Mouse (Mus musculus) cerebellum, postnatal 10 days (tissue): ENCODE results near the gene Elfn1.

Experiments used
- DNase-seq, 2 experiments: peaks; one replicate each; pipeline ENCODE4 v3.0.0; 2021; ENCODE audit warnings: mixed read lengths in 2 of 2

Gene Elfn1

DNA sequence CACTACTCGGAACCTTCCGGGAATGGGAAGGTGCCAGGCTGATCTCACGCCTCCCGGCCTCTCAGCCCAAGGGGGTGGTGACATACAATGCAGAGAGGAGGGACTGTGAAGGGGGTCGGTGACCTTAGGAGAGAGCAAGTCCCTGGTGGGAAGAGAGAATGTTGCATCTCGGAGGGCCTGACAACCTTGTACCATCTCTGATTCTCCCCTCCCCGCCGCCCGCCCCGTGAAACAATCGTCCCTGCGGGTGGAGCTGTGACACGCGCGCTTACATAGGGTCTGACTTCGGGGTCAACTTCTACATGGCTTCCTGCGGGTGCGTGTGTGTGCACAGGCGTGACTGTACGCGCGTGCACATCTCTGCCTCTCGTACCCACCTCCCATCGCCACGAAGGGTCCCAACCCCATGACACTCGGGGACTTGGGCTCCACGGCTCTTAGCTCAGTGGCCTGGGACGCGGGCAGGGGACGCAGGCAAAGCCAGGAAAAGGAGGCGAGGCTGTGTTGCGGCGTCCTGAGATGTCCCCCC lies at the start of gene Elfn1:
TSS of gene Elfn1 (plus strand) at position 230 of the 529 bp plus-strand sequence.
- DNase-seq = peak in 1 of 2 experiments; percentile 36

DNA sequence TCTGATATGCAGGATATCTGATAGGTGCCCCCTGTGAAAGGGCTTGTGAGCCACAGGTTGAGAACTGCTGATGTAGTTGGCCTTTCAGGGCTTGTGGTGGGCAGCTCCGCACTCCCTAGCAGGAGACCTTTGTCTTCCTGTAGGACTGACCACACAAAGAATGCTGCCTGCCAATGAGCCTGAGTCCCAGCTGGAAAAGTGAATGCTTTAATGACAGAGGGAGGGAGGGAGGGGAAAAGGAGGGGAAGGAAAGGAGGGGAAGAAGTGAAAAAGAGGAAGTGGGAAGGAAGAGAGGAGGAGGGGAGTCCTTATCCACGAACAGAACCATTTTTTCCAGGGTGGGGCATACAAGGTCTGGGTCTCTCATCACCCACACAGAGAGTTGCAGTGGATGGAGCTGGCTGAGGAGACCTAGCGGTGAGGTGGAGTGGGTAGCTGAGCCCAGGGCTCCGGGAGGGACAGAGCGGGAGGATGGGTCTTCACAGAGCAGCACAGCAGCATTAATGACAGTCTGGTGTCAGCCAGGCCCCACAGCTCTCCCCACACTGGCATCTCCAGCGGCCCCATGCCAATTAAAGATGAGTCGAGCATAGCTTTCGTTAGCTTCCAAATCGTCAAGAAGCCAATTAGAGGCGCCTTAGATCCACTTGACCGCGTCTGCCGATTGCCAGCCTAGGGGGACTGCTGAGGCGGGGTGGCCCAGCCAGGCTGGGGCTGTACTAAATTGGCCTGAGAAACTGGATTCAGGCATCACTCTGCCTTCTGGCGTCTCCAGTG lies 47.2 kb upstream of the Elfn1 start:
- peak; percentile 74 to 82 for DNase-seq

DNA sequence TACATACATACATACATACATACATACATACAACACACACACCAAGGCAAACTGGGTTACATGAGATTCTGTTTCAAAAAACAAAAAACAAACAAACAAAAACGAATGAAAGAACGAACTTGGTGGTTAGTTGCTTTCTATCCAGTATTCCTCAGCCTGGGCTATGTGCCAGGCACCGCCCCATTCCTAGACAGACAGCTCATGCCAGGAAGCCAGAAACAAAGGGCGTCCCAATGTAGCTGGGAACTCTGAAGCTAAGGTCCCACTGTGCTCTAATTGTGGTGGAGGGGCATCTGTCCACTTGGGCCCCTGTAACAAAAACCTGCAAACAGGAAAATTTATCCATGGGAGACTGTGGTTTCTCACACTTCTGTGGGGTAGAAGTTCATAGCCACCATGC lies 45.0 kb upstream of the Elfn1 start:
- peak; percentile 68 to 74 for DNase-seq

DNA sequence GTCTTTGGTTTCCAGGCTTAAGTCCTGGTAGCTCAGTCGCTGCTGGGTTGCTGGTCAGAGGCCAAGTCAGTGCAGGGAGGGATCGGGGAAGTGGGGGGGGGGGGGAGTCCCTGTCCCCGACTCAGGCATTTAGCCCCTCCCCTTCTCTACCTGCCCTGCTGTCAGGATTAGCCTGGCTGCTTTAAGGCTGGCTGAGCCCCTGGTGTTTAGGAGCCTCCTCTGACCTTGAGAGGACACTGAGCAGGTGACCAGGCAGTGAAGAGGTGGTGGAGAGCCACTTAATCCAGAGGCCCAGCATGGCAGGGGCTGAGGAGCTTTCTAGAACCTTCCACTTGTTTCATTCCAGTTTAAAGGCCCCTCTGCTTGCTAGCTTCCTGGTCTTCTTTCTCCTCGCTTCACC lies 36.9 kb upstream of the Elfn1 start:
- peak in 1 of 2 experiments; percentile 25 for DNase-seq

DNA sequence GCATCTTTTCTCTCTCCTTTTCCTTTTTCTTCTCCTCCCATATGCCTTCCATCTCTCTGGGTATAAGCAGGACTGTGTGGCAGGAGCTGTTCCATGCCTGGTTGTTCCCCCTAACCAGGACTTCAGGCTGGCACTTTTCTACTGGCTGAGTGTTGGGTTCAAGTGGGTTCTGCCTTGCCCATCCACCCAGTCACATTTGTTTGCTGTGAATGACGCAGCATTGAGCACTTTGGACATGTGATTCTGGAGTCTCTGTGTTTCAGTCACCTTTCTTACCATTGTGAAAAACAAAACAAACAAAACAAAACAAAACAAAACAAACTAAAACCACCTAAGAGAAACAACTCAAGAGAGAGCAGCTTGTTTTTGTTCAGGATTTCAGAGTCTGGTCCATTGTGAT lies 36.2 kb upstream of the Elfn1 start:
- DNase-seq = no peak

DNA sequence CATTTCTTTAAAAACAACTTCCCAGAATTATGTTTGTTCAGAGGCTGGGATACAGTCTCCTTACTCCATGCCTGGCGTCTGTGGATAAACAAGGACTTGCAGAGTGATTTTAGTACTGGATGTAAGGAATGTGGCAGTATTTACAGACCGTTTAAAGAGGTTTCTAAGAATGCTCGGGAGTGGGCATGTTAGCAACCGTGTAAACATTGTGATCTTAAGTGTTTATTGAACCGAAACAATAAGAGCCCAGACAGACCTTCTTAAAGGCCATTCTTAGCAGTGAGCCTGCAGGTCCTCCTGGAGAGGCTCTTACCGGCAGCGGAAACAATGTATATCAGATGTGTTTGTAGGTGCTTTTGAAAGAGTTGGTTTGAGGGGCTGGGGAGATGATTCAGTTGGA lies 30.2 kb upstream of the Elfn1 start:
- DNase-seq = no peak

DNA sequence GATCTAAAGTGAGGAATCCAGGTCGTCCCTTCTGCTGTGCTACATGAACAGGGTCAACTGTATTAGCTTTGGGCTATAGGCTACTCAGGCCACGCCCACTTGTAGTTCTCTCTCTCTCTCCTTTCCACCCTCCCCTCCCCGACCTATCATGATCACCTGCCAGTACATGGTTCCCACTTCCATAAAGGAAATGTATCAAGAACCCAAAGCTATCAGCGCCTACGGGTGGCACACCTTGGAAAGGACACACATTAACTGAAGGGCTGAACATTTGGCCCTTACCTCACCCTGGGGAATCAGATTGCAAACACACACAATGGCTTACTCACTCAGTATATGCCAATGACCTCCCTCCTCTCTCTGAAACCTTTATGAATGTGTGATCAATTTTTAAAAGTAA lies 28.0 kb upstream of the Elfn1 start:
- DNase-seq = no peak

DNA sequence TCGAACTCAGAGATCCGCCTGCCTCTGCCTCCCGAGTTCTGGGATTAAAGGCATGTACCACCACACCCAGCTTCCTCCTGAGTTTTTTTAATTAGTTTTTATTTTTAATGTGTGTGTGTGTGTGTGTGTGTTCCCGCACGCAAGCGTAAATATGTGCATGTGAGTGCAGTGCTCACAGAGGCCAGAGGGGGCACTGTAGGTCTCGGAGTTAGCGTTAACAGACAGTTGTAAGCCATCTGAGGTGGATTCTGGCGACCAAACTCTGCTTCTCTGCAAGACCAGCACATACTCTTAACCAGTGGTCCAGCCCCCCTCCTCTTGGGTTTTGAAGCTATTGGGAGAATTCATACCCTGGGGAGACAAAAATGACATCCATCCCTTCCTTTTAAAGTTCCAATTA lies 26.6 kb upstream of the Elfn1 start:
- no peak for DNase-seq

DNA sequence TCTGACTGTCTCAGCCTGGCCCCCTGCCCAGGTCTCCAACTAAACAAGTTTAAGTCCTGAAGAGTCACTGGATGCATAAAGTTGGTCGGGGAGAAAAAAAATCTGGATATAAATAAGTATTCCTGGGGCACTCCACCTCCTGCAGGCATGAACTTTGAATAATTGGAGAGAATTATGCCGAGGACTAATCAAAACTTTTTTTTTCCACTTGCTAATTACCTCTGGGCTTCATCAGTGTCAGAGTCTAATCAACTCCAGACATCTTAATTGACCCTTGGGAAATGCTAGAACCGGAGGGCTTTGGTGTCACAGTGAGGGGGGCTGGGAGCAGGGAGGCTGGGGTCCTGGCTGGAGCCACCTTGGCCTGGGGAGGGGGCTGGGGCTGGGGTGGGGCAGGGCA lies 19.1 kb upstream of the Elfn1 start:
- no peak for DNase-seq

DNA sequence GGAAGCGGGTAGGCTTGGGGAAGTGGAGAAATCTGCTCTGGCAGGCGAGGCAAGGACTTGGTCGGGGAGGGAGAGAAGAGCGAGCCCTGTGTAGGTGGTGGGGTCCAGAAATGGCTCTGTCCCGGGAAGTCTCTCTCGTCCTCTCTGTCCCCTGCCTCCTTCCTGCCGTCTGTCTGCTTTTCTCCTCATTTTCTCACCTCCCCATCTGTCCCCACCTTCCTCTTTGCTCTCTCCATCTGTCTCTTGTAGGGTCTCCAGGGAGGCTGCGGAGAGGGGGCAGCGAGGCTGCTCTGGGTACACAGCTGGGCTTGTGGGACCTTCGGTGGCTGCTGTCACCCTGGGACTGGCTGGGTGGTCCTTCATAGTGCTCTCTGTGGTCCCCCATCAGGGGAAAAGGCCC lies 18.4 kb upstream of the Elfn1 start:
- peak in 1 of 2 experiments; percentile 24 for DNase-seq

DNA sequence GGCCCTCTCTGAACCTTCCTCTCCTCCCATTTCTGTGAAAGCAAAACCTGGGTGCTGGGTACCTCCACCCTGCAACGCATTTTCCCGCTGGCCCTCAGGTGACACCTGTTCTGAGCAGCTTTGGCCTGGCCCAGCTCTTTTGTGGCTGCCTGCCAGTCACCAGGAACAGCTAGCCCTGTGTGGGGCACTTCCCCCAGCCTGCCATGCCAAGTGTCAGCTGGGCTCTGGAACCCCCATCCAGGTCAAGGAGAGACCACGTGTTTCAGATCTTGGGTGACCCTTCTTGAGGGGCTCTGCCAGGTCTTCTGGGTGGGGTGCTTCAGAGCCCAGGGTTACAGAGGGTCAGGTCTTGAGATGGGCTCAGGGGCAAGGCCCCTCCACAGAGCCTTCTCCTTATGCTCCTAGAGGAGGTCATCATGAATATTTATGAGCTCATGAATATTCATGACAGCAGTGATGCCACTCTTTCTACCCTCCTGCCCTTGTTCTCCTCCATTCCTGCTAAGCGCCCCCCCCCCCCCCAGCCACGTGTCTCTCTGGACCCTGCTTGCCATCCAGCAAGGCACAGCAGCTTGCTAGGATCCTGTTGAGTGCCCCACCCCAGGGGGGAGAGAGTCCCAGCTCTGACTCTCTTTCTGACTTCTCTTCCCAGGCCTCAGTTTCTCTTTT lies 15.3 kb upstream of the Elfn1 start:
- DNase-seq = peak; percentile 39 to 60

DNA sequence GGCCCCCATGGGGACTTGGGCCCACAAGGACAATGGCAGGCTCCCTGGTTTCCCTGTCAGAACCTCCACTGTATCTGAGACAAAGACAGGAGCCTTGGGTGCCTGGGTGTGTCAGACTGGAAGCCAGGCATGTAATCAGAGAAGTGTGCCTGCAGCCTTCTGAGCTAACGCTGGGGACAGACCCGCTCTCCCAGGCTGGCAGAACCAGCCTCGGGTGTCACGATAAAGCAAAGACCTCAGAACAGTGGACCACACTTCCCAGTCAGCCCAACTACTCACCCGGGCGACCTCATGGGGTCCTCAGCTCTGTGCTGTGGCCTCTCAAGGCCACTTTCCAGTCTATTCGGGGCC lies 14.8 kb upstream of the Elfn1 start:
- peak in 1 of 2 experiments; percentile 5 for DNase-seq

DNA sequence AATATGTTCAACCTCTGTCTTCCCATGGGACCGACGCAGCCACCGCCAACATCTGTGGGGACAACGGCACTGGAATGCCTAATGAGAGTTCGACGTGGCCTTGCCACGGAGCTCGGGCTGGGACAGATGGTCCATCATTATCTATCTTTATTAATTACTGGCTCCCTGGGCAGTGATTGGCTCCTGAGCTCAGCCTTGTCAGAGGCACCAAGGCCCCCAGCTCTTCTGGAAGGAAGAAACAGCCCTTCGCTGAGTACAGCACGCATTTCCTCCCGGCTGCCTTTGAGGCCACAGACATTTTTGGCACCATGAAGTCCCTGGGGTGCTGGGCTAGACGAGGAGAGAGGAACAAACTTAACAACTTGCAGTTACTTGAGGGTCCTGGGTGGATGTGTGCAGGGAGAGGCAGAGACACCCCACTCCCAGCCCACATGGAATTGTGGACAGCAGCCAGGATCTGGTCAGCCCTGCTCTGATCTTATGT lies 13.7 kb upstream of the Elfn1 start:
- peak; percentile 36 to 58 for DNase-seq

DNA sequence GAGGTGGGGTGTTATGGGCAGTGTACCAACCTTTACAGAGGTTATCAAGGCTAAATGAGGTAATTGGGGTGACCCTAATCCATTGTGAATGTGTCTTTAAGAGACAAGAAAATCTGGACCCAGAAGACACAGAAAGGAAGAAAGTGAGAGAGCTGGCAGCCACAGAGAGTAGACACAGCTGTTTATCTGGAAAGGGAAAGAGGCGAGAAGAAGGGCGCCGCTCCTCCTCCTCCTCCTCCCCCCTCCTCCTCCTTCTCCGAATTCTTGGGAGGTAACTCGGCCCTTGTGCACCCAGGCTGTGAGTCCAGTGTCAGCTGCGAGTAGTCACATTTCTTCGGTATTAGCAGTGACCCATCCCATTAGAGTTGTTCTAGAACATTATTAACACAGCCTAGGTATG lies 8.7 kb upstream of the Elfn1 start:
- DNase-seq = no peak

DNA sequence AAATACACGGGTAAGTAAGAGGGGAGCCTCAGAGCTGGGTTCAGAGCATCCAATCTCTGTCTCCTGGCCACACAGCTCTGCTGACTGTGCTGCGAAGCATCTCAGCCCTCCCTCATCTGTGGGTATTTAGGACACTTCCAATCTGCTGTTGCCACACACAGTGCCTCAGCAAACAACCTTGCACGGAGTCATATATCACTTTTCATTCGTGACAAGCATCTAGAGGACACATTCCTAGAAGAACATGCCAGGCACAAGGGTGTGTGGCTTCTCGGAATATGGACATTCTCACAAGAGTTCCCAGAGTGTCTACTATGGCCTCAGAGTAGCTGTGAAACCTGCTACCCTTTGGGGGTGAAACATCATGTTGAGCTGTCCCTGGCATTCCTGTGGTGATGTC lies 2.6 kb upstream of the Elfn1 start:
- DNase-seq = no peak

DNA sequence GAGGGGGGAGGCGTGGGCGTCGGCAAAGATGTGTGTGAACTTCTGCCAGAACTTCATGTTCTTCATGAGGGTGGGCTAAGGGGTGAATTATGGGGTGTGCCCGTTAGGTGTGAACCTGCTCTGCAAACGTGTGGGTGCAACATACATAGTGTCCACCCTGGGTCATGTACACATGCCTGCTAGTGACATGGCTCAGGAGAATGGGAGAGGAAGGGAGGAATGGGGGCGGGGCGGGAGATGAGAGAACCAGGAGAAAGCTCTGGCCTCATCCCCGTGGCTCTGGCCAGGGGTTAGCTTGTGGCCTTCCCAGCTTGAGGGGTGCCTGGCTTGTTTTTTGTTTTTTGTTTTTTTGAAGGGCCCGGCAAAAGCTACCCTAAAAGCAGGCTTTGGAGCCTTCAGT lies 1.2 kb upstream of the Elfn1 start:
- no peak for DNase-seq

DNA sequence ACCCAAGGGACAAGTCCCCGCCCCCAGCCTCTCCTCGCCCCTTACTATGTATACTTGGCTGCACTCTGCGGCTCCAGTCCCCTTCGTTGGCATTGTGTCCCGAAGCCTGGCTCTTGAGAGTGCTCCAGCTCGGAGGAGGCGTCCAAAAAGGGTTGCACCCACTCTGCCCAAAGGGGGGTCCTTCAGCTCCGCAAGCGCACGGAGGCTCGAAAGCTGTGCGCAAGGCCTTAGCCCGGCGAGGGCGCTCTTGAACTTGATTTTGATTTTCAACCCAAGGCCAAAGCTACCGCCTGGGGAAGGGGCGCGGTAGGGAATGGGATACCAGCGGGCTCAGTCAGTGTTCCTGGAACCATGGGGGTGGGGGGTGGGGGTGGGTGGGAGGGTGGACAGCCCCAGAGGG lies 502 bp upstream of the Elfn1 start:
- DNase-seq = peak; percentile 82 to 83

DNA sequence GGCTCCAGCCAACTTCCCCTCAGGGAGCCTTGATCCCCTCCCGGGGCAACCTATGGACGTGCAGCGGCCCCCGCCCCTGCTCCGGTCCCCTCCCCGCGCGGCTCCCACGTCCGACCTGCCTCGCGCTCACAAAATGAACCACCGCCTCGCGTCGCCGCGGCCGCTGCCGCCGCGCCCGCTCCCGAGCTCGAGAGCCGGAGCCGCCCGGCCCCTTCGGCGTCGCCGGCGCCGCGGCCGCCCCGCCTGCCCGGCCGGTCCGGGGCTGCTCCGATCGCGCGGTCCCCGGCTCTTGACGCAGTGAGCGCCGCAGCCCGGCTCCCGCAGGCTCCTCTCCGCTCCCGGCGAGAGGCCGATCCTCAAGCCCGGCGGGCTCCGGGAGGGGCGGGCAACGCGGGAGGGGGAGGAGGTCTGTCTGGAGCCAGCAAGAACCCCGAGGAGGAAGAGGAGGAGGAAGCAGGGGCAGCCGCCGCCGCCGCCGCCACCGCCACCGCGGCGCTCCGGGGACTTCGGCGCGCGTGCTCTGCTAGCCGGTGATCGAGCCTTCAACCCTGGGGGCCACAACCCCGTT lies 584 bp downstream of the Elfn1 start:
- DNase-seq = peak; percentile 47 to 51

DNA sequence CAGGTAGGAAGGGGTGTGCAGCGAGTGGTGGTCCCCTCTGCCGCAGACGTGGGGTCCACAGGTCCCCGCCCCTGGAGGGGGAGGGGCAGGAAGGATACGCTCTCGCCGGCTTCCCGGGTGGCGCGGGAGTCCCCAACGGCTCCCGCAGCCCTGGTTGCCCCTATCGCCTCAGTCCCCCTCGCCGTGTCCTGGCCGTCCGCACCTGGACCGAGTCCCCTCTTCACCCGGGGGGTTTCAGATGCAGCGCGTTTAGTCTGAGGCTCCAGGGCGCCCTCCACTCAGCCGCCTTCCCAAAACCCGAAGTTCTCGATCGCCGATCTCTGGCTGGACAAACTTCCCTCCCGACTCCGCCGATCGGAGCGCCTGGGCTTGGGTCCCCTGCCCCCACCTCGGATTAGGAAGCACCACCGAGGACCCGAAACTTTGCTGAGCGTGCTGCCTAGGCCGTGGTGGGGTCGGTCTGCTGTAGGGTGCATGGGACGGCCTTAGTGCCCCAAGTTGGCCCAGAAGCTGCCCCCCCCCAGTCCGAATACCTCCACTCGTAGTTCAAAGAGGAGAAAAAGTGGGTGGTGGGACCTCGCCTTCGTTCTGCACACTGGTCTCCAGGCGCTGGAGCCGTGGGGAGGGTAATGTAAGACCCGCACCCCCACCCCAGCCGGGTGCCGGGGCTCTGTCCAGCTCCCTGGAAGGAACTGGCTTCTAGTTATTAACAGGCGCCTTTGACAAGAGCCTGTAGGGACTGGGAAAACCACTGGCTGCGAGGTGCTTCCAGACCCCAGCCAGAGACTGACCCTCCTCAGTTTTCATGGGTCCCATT lies 1.3 kb downstream of the Elfn1 start:
- DNase-seq = peak in 1 of 2 experiments; percentile 46

DNA sequence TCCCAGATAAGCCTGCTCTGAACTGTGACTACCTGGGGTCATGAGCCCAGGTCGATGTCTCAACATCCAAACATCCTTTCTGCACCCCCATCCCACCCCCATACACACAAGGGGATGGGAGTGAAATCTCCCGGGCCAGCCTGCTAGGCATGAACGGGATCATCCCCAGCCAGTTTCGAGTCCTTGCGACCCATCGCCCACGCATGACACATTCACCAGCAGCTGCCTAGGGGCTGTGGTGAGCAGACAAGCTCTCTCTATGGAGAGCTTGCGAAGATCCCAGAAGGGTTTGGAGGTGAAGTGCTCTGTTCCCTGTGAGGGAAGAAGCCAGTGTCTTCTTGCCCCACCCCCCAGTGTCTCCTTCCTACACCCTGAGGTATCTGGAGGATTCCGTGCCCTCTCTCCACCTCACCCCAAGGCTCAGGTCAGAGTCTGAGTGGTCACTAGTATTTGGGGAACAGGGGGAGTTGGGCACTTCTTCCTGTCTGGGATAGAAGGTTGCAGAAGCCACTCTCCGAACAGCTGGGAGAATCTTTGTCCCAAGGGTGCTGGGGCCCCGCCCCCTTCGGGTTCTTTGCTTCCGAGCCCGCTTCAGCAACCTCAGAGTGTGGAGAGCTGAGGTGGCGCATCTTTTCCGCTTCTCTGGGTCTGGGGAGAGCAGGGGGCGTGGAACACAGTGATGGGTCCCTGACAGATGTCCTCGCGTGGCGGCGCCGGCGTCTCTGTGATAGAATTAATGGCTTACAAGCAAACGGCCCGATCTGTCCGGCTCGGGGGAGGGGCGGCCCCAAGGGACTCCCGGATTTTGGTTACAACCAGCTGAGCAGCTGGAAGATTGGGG lies 2.2 kb downstream of the Elfn1 start:
- DNase-seq = peak; percentile 48 to 55

DNA sequence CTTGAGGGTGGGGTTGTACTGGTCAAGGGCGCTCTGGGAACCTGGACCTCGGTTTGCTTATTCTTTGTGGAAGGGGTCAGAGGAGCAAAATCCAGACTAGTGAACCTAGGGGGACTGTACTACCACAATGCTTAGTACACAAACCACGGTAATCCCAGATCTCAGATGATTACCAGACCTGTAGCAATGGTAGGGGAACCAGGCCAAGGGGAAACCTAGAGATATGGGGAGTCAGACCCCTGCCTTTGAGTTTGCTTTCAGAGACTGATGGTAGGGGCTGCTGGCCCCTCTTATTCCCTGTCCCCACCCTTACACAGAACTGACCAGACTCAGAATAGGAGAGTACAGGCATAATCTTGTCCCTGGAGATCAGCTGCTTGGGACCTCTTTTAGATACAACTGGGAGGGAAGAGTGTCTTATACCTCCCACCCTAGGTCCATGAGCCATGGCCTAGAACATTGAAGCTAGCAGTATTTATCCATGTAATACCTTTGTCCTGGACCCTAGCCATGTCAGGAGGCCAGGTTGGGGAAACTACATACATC lies 3.1 kb downstream of the Elfn1 start:
- no peak for DNase-seq

DNA sequence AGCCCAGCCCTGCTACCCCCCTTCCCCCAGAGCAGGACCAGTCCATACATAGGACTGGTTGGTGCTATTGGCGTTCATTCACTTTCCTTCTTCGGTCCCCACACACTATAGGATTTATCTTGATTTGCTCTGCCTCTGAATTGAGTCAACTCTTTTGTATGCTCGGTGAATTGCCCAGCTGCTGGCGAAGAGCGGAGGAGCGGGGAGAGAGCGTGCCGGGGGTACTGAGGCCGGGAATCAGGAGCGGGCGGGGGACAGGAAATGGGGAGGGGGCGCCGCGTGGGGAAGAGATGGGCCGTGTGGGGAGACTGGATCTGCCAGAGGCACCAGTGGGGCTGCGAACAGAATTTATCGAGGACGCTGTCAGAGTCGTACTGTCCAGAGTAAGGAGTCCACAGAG lies 3.8 kb downstream of the Elfn1 start:
- DNase-seq = no peak
